Comparison of ENCODE assay signal across 14 mouse cellular contexts in the genomic region with DNA sequence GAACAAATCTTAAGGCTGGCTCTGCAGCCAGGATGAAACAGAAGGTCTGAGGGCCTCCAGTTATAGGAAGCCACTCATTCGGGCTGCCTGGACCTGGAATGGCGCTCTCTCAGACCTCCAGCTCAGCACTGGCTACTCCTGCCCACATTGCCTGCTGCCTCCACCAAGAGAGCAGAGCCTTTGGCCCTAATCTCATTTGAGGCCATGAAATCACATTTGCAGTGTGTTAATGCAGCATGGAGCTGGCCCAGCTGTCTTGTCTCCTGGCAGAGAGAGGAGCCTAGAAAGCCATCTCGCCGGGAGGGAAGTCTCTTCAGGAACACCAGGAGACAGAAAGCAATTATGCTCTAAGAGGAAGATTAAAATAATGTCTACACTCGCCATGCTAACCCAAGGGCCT. TPM values are rescaled to one million over a fixed set of nuclear protein-coding genes. Genes with fewer than 3 reads are reported as not detected.
DNase-seq lines count a peak whose midpoint lies in the region; ATAC-seq and TF ChIP-seq lines count a peak whose summit lies in the region.
"Had no signal": no experiment of that assay in that cellular context is flagged by ENCODE, and none has a peak within 500 bp of the region (broad histone marks: within the 10 kb centered on the region; RNA-seq: fewer than 3 reads in every experiment).

No protein-coding gene starts in this region.

- DNase-seq in urinary bladder, postnatal 14 days (ENCODE audit: low spot score) = peak; percentile 34
- DNase-seq in urinary bladder, adult 2 months (ENCODE audit: low spot score) = no peak
- no peak for DNase-seq in hindbrain, embryonic 14.5 days (ENCODE audit: low spot score)
- no peak for DNase-seq in layer of hippocampus, postnatal 14 days (ENCODE audit: low spot score in 2 of 2)
- DNase-seq in kidney, adult 2 months = no peak
- DNase-seq: cerebellum, adult 8-10 months; heart, postnatal 36 days; layer of hippocampus, postnatal 36 days; liver; lung, postnatal 14 days had no signal

- no peaks in the 10 kb centered on the region for H3K36me3 ChIP-seq in intestine, embryonic 15.5 days
- H3K36me3 ChIP-seq in intestine, embryonic 16.5 days (ENCODE audit: control insufficient read depth, insufficient read depth, low read length) = no peaks in the 10 kb centered on the region
- H3K36me3 ChIP-seq in hindbrain, embryonic 14.5 days (replicated peaks; ENCODE audit: control insufficient read depth, insufficient read depth) = no peaks in the 10 kb centered on the region
- no peaks in the 10 kb centered on the region for H3K36me3 ChIP-seq in stomach, embryonic 15.5 days
- H3K36me3 ChIP-seq in kidney, adult 2 months (ENCODE audit: control insufficient read depth, insufficient read depth, low read length) = no peaks in the 10 kb centered on the region

- H3K27me3 ChIP-seq in intestine, embryonic 15.5 days (replicated peaks) = 0 out of 2 replicates have a peak, but pooled peaks cover 2% of the 10 kb centered on the region
- no peaks in the 10 kb centered on the region for H3K27me3 ChIP-seq in intestine, embryonic 16.5 days (replicated peaks; ENCODE audit: control insufficient read depth, insufficient read depth, low read length)
- no peaks in the 10 kb centered on the region for H3K27me3 ChIP-seq in hindbrain, embryonic 14.5 days (ENCODE audit: control insufficient read depth, insufficient read depth, low read length)
- no peaks in the 10 kb centered on the region for H3K27me3 ChIP-seq in stomach, embryonic 15.5 days (replicated peaks)
- no peaks in the 10 kb centered on the region for H3K27me3 ChIP-seq in kidney, adult 2 months (replicated peaks; ENCODE audit: control insufficient read depth, insufficient read depth, low read length)

- TF ChIP-seq CTCF in kidney, adult 2 months (conservative IDR thresholded peaks at IDR 0.05; ENCODE audit: insufficient read depth, insufficient read length, low read depth, low read length) = no peak

- H3K4me3 ChIP-seq in intestine, embryonic 15.5 days (replicated peaks) = no peak overlapping the region
- H3K4me3 ChIP-seq in intestine, embryonic 16.5 days (ENCODE audit: low read length) = no peak overlapping the region
- H3K4me3 ChIP-seq in hindbrain, embryonic 14.5 days (replicated peaks; ENCODE audit: low read length) = no peak overlapping the region
- H3K4me3 ChIP-seq in stomach, embryonic 15.5 days (replicated peaks) = no peak overlapping the region
- H3K4me3 ChIP-seq in kidney, adult 2 months (ENCODE audit: insufficient read depth, low read depth, low read length) = no peak overlapping the region

- peak; percentile 26; the same call in 1 of the 2 replicates for ATAC-seq in intestine, embryonic 15.5 days
- no peak; the same call in 1 of the 2 replicates for ATAC-seq in intestine, embryonic 16.5 days
- no peak for ATAC-seq in hindbrain, embryonic 14.5 days (ENCODE audit: low FRiP score)
- ATAC-seq in stomach, embryonic 15.5 days (ENCODE audit: insufficient read depth, low FRiP score, low read depth) = no peak

- no peak overlapping the region for H3K4me2 ChIP-seq in intestine, embryonic 15.5 days (replicated peaks)
- no peak overlapping the region for H3K4me2 ChIP-seq in intestine, embryonic 16.5 days (ENCODE audit: low read depth, low read length)
- no peak overlapping the region for H3K4me2 ChIP-seq in hindbrain, embryonic 14.5 days (replicated peaks)
- H3K4me2 ChIP-seq in stomach, embryonic 15.5 days = no peak overlapping the region

- no peaks in the 10 kb centered on the region for H3K9me3 ChIP-seq in intestine, embryonic 15.5 days
- H3K9me3 ChIP-seq in intestine, embryonic 16.5 days (ENCODE audit: control insufficient read depth, low read length) = no peaks in the 10 kb centered on the region
- no peaks in the 10 kb centered on the region for H3K9me3 ChIP-seq in hindbrain, embryonic 14.5 days (ENCODE audit: control insufficient read depth, low read length)
- H3K9me3 ChIP-seq in stomach, embryonic 15.5 days = no peaks in the 10 kb centered on the region

- WGBS in intestine, embryonic 15.5 days = 49% methylated on average over 5 of the region's 5 CpGs
- 42% methylated on average over 5 of the region's 5 CpGs for WGBS in intestine, embryonic 16.5 days
- WGBS in hindbrain, embryonic 14.5 days = 36% methylated on average over 5 of the region's 5 CpGs
- 65% methylated on average over 5 of the region's 5 CpGs for WGBS in stomach, embryonic 15.5 days
- 70% methylated on average over 5 of the region's 5 CpGs for WGBS in kidney, adult 2 months

- no peak overlapping the region for H3K27ac ChIP-seq in intestine, embryonic 15.5 days
- no peak overlapping the region for H3K27ac ChIP-seq in intestine, embryonic 16.5 days (ENCODE audit: low read length)
- H3K27ac ChIP-seq in hindbrain, embryonic 14.5 days = peak overlapping the region; percentile 52; the same call in 1 of the 2 replicates
- H3K27ac ChIP-seq in stomach, embryonic 15.5 days = peak overlapping the region; percentile 51; the same call in 1 of the 2 replicates
- no peak overlapping the region for H3K27ac ChIP-seq in kidney, adult 2 months (ENCODE audit: insufficient read depth, low read depth, low read length)

- peaks cover 13% of the 10 kb centered on the region for H3K4me1 ChIP-seq in intestine, embryonic 15.5 days (replicated peaks)
- peaks cover 5% of the 10 kb centered on the region for H3K4me1 ChIP-seq in intestine, embryonic 16.5 days (ENCODE audit: control insufficient read depth, insufficient read depth, low read length)
- peaks cover 40% of the 10 kb centered on the region for H3K4me1 ChIP-seq in hindbrain, embryonic 14.5 days (replicated peaks; ENCODE audit: control insufficient read depth, insufficient read depth, low read length)
- peaks cover 21% of the 10 kb centered on the region for H3K4me1 ChIP-seq in stomach, embryonic 15.5 days
- H3K4me1 ChIP-seq in kidney, adult 2 months (ENCODE audit: control insufficient read depth, insufficient read depth, low read length) = no peaks in the 10 kb centered on the region

- H3K9ac ChIP-seq in intestine, embryonic 15.5 days = no peak overlapping the region
- no peak overlapping the region for H3K9ac ChIP-seq in intestine, embryonic 16.5 days (ENCODE audit: low read depth, low read length)
- H3K9ac ChIP-seq in hindbrain, embryonic 14.5 days = no peak overlapping the region
- H3K9ac ChIP-seq in stomach, embryonic 15.5 days = no peak overlapping the region

- no peak for TF ChIP-seq POLR2A in kidney, adult 2 months (IDR thresholded peaks at IDR 0.05; ENCODE audit: low read depth, low read length)

RNA-seq across cellular contexts. Expression of a gene that starts 11.1 kb away (rescaled TPM):
- 0.09 TPM in 1 of 2 replicates, not detected in the other for polyA plus RNA-seq in intestine, embryonic 15.5 days (2015; fragmentation: Nextera tagmentation; extraction: Ambion mirVana)
- 0.39 and 0.82 TPM in 2 replicates for polyA plus RNA-seq in intestine, embryonic 16.5 days (2015; fragmentation: Nextera tagmentation; extraction: Ambion mirVana)
- 0.06 and 0.09 TPM in 2 replicates for polyA plus RNA-seq in urinary bladder, adult 2 months (2012; rRNA removed)
- polyA plus RNA-seq in hindbrain, embryonic 14.5 days (2014; fragmentation: Nextera tagmentation; extraction: Ambion mirVana) = 0.13 and 0.43 TPM in 2 replicates
- 0.18 and 0.19 TPM in 2 replicates for polyA plus RNA-seq in stomach, embryonic 15.5 days (2015; fragmentation: Nextera tagmentation; extraction: Ambion mirVana)
- total RNA-seq in layer of hippocampus, postnatal 14 days (2021) = 1 to 10 TPM in 1 of 2 experiments, under 1 TPM in 1; 0.64 to 1.7 TPM
- 0.18 TPM in 1 of 2 replicates, not detected in the other for polyA plus RNA-seq in kidney, adult 2 months (2012; rRNA removed)
- total RNA-seq: heart, postnatal 36 days; MEL had no signal

RNA-seq across cellular contexts. Expression of a gene that starts 43.9 kb away (rescaled TPM):
- polyA plus RNA-seq in intestine, embryonic 15.5 days (2015; fragmentation: Nextera tagmentation; extraction: Ambion mirVana) = 4.5 and 4.6 TPM in 2 replicates
- 2.6 and 3.3 TPM in 2 replicates for polyA plus RNA-seq in intestine, embryonic 16.5 days (2015; fragmentation: Nextera tagmentation; extraction: Ambion mirVana)
- 0.50 and 0.63 TPM in 2 replicates for polyA plus RNA-seq in urinary bladder, adult 2 months (2012; rRNA removed)
- polyA plus RNA-seq in hindbrain, embryonic 14.5 days (2014; fragmentation: Nextera tagmentation; extraction: Ambion mirVana) = 18.1 and 22.1 TPM in 2 replicates
- polyA plus RNA-seq in stomach, embryonic 15.5 days (2015; fragmentation: Nextera tagmentation; extraction: Ambion mirVana) = 1.8 and 3.3 TPM in 2 replicates
- total RNA-seq in layer of hippocampus, postnatal 14 days (2021) = 10 to 100 TPM in 1 of 2 experiments, 1 to 10 TPM in 1; 6.3 to 10.8 TPM
- polyA plus RNA-seq in kidney, adult 2 months (2012; rRNA removed) = 15.4 and 19.5 TPM in 2 replicates
- total RNA-seq: MEL had no signal

Comparison
In these comparisons a context has a peak if more than half of its experiments do, and no peak if none do; other contexts are left out.
1. H3K27ac ChIP-seq: peak in hindbrain, embryonic 14.5 days (single experiment) and stomach, embryonic 15.5 days (single experiment); none in intestine, embryonic 15.5 days (single experiment), intestine, embryonic 16.5 days (single experiment) and kidney, adult 2 months (single experiment).